8 mouse cellular contexts compared by ENCODE assay signal in the genomic region with DNA sequence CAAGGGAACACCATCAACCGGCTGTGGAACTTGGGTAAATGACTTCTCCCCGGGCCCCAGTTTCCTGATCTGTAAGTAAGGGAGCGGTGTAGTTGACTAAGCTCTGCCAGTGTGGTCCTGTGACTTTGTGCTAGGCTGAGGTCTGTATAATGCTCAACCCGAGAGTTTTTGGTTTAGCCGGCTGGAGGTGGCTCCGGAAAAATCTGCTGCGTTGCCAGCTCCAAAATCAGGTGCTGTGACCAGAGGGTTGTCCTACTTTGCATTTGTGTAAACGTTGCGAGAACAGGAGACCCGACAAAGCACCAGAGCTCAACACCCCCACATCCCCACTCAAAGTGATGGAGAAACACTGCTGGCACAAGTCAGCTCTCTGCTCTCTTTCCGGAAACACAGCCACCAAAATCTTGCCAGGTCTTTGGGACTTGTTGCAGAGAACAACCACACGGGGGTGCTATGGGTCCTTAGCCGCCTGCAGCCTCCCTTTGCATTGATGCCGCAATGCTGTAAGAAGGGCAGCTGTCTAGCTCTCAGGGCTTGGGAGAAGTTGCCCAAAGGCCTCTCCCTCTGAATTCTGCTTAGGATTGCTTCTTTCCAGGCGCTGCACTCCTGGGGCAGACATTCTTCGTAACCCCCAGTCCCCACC.
A peak's percentile ranks its signal among the peaks of the same experiment; 100 is the strongest.
DNase-seq lines count a peak whose midpoint lies in the region; ATAC-seq and TF ChIP-seq lines count a peak whose summit lies in the region.

No protein-coding gene starts in this region.

- H3K4me2 ChIP-seq in intestine, embryonic 15.5 days (replicated peaks) = no peak overlapping the region
- H3K4me2 ChIP-seq in midbrain, embryonic 16.5 days (ENCODE audit: low read length) = no peak overlapping the region

- peak; percentile 34 for ATAC-seq in intestine, embryonic 15.5 days
- ATAC-seq in midbrain, embryonic 16.5 days = peak; percentile 18; the same call in 1 of the 2 replicates

- H3K27me3 ChIP-seq in intestine, embryonic 15.5 days (replicated peaks) = no peaks in the 10 kb centered on the region
- no peaks in the 10 kb centered on the region for H3K27me3 ChIP-seq in limb, embryonic 10.5 days (ENCODE audit: low read depth, poor library complexity, severe bottlenecking)
- H3K27me3 ChIP-seq in midbrain, embryonic 16.5 days (ENCODE audit: control insufficient read depth, insufficient read depth, low read depth, low read length) = no peaks in the 10 kb centered on the region

- H3K4me3 ChIP-seq in cortical plate, adult 2 months (ENCODE audit: insufficient read depth, low read length) = no peak overlapping the region
- H3K4me3 ChIP-seq in intestine, embryonic 15.5 days (replicated peaks) = no peak overlapping the region
- no peak overlapping the region for H3K4me3 ChIP-seq in limb, embryonic 10.5 days
- H3K4me3 ChIP-seq in midbrain, embryonic 16.5 days (ENCODE audit: low read depth, low read length) = no peak overlapping the region

- no peak for TF ChIP-seq POLR2A in cortical plate, adult 2 months (IDR thresholded peaks at IDR 0.05; ENCODE audit: extremely low read depth, insufficient read depth, low read length)

- H3K27ac ChIP-seq in cortical plate, adult 2 months (ENCODE audit: insufficient read depth, low read length) = no peak overlapping the region
- no peak overlapping the region for H3K27ac ChIP-seq in intestine, embryonic 15.5 days
- H3K27ac ChIP-seq in limb, embryonic 10.5 days = no peak overlapping the region; the same call in 1 of the 2 replicates
- peak overlapping the region; percentile 38 for H3K27ac ChIP-seq in midbrain, embryonic 16.5 days (ENCODE audit: low read length)

- H3K9ac ChIP-seq in intestine, embryonic 15.5 days = no peak overlapping the region
- H3K9ac ChIP-seq in midbrain, embryonic 16.5 days (ENCODE audit: low read depth, low read length) = no peak overlapping the region

- peak; percentile 57 to 68 for DNase-seq in urinary bladder, adult 18-20 months (ENCODE audit: low spot score in 2 of 2)
- DNase-seq in urinary bladder, adult 2 months (ENCODE audit: low spot score) = no peak
- DNase-seq in gastrocnemius, postnatal 10 days = peak; percentile 85
- DNase-seq in limb, embryonic 10.5 days (ENCODE audit: low spot score) = peak; percentile 85
- DNase-seq in spleen, postnatal 10 days (ENCODE audit: low spot score in 2 of 2) = peak; percentile 34 to 75

- peak; percentile 86 for TF ChIP-seq CTCF in cortical plate, adult 2 months (IDR thresholded peaks at IDR 0.05; ENCODE audit: extremely low read depth, insufficient read depth, low read length)

- H3K4me1 ChIP-seq in cortical plate, adult 2 months (ENCODE audit: control insufficient read depth, insufficient read depth, low read length) = peaks cover 8% of the 10 kb centered on the region; the same call in 1 of the 2 replicates
- peaks cover 18% of the 10 kb centered on the region for H3K4me1 ChIP-seq in intestine, embryonic 15.5 days (replicated peaks)
- peaks cover 49% of the 10 kb centered on the region for H3K4me1 ChIP-seq in limb, embryonic 10.5 days
- peaks cover 22% of the 10 kb centered on the region for H3K4me1 ChIP-seq in midbrain, embryonic 16.5 days (ENCODE audit: control insufficient read depth, insufficient read depth, low read length)

- 43% methylated on average over 16 of the region's 16 CpGs for WGBS in intestine, embryonic 15.5 days
- WGBS in limb, embryonic 10.5 days = 42% methylated on average over 16 of the region's 16 CpGs
- WGBS in midbrain, embryonic 16.5 days = 40% methylated on average over 16 of the region's 16 CpGs

- H3K36me3 ChIP-seq in intestine, embryonic 15.5 days = no peaks in the 10 kb centered on the region
- peaks cover 7% of the 10 kb centered on the region; the same call in 1 of the 2 replicates for H3K36me3 ChIP-seq in limb, embryonic 10.5 days
- no peaks in the 10 kb centered on the region for H3K36me3 ChIP-seq in midbrain, embryonic 16.5 days (ENCODE audit: control insufficient read depth, insufficient read depth, low read length)

- no peaks in the 10 kb centered on the region for H3K9me3 ChIP-seq in intestine, embryonic 15.5 days
- H3K9me3 ChIP-seq in limb, embryonic 10.5 days (replicated peaks) = no peaks in the 10 kb centered on the region
- no peaks in the 10 kb centered on the region for H3K9me3 ChIP-seq in midbrain, embryonic 16.5 days (replicated peaks; ENCODE audit: control insufficient read depth, low read length, poor library complexity, severe bottlenecking)
